Mouse (Mus musculus): ENCODE measurements around the gene Srbd1. TPM values are rescaled to one million over a fixed set of nuclear protein-coding genes. Genes with fewer than 3 reads are reported as not detected.

Gene Srbd1
- total RNA-seq, 2 experiments from 2014 or later: 28.4 to 30.1 TPM

DNA sequence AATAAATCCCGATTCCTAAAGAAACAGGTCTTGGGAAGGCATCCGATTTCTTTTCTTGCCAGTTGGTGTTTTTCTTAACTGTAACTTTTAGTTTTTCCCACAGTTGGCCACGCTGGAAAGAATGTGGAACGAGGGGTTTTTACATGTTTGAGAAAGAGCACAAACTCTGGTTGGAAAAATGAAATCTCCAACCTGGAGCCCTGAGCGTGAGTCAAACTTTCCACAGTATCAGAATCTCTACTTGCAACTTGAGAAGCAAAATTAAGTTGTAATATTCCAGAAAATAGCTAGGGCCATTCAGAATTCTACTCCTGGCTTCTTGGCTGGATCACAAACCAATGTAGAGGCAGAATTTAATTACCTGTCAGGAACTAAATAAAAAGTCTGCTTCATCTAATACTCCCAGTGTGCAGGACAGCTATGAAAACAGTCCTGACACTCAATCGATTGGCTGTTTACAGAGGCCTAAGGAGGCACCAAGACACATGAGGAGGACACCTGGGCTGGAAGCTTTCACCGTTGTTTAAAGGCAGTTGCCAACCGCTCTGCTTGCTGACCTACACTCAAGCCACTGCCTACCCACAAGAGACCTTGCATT is 203.7 kb downstream of the Srbd1 start:
- ATAC-seq (replicated peaks; ENCODE audit: poor library complexity, severe bottlenecking): no peak

DNA sequence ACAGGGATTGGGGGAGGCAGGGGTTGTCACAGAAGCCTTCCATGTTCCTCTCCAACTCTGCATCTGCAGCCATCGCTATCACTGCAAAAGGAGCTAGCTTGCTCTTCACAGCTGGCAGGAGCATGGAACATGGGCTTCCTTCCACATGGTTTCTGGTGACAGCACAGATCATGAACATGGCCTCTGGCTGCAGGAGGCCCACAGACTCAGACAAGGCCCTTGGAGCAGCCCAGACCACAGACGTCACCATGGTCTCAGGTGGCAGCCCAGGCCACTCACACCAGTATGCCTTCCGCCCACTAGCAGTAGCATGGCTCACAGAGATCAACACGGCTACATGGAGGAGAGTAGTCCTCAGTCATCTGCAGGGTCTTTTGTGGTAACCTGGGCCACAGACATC is 207.8 kb downstream of the Srbd1 start:
- ATAC-seq (replicated peaks; ENCODE audit: poor library complexity, severe bottlenecking): no peak

DNA sequence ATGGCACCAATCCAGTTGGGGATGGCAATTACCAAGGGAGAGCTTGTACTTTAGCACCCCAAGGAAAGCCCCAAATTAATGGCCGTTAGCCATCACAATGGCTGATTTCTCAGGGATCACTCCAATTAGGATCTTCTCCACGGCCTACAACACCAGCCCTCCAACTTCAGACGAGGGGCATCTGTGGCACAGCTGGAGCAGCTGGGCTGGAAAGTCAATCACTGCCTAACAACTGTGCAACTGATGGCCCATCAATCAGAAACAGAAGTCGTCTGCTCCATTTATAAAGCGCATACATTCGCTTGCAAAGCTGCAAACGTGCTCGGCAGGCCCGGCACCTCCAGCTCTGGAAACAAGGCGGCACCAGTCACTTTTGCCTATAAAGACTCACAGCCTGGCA is 209.7 kb downstream of the Srbd1 start:
- ATAC-seq (replicated peaks; ENCODE audit: poor library complexity, severe bottlenecking): no peak

Other genes starting within 250 kb of the Srbd1 start
- 4.0 and 5.9 TPM in 2 replicates for gene Prkce, start 22.6 kb upstream of the Srbd1 start, total RNA-seq (2014; fragmentation: Nextera tagmentation)
- gene Prkce, start 22.6 kb upstream of the Srbd1 start, total RNA-seq (2017): 2.0 and 2.3 TPM in 2 replicates

All from granulocyte monocyte progenitor cell, adult 5-6 weeks (primary cell).